Mouse (Mus musculus): ENCODE measurements around the gene Mrs2. TPM values are rescaled to one million over a fixed set of nuclear protein-coding genes. Genes with fewer than 3 reads are reported as not detected.

Mrs2 gene
- polyA plus RNA-seq (2015; fragmentation: Nextera tagmentation; extraction: Ambion mirVana) = 7.9 and 14.3 TPM in 2 replicates

GRCm38 (mm10) chr13:25019793-25020539 lies at the start of gene Mrs2:
Gene Mrs2, minus strand, starts transcription at chr13:25020379.
- peak within 1 kb of the TSS; percentile 74 for H3K27ac ChIP-seq
- DNase-seq (peak; percentile 88), ATAC-seq (ENCODE audit: low read depth) (peak; percentile 94)
- H3K4me2 ChIP-seq = peak within 1 kb of the TSS; percentile 82
- under 1% methylated on average over 77 of the region's 84 CpGs for WGBS (ENCODE audit: insufficient replicate concordance)
- no peaks in the 10 kb centered on the region for H3K27me3 ChIP-seq
- peaks cover 31% of the 10 kb centered on the region for H3K4me1 ChIP-seq (replicated peaks)
- no peaks in the 10 kb centered on the region for H3K9me3 ChIP-seq (replicated peaks)
- peak within 1 kb of the TSS; percentile 85 for H3K4me3 ChIP-seq (replicated peaks)
- peak within 1 kb of the TSS; percentile 92 for H3K9ac ChIP-seq
- peaks cover 19% of the 10 kb centered on the region for H3K36me3 ChIP-seq

DNA sequence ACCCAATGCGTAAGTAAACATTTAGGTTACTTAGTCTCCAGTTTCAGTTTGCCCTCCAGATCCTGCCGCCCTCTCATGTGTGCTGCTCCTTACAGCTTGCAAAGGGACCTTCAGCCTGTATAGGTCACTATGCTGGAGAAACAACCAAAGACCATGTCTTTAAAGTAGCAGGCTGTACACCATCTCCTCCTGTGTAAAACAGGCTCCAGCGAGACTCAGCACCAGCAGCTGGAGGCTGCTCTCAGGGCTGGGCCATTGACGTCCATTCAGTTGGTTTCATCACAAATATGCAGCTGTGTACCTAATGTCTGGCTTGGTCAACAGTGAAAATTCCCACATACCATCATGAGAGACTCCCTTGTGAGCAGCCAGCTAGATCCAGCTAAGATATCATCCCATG lies 49.6 kb upstream of the Mrs2 start:
- Histone ChIP-seq H3K9me3 (replicated peaks) (no peaks in the 10 kb centered on the region), H3K27me3 (no peaks in the 10 kb centered on the region), H3K4me1 (replicated peaks) (no peaks in the 10 kb centered on the region), H3K9ac (no peak overlapping the region), H3K27ac (no peak overlapping the region), H3K4me3 (replicated peaks) (no peak overlapping the region), H3K36me3 (no peaks in the 10 kb centered on the region), H3K4me2 (no peak overlapping the region)
- no peak for DNase-seq
- ATAC-seq (ENCODE audit: low read depth) = no peak
- 68% methylated on average over 4 of the region's 4 CpGs for WGBS (ENCODE audit: insufficient replicate concordance)

DNA sequence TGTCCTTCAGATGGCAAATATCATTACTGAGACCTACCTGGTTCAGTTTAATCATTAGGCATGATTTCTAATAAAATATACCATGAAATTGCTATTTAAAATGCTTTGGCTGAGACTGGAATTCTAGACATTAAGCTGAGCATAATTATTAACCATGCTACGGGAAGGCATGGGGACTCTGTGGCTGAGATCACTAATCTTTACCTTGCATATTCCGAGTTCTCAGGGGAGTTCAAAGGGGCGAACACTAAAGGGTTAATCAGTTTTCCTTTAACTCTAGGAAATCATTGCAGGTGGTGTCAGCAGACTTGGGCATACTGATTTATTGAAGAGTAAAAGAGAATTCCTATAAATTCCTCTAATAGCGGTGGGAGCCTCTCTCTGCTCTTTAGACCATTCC lies 47.0 kb upstream of the Mrs2 start:
- Histone ChIP-seq H3K4me3 (replicated peaks) (no peak overlapping the region), H3K9me3 (replicated peaks) (no peaks in the 10 kb centered on the region), H3K27ac (no peak overlapping the region), H3K4me1 (replicated peaks) (no peaks in the 10 kb centered on the region), H3K4me2 (no peak overlapping the region), H3K27me3 (no peaks in the 10 kb centered on the region), H3K9ac (no peak overlapping the region), H3K36me3 (no peaks in the 10 kb centered on the region)
- DNase-seq (no peak), ATAC-seq (ENCODE audit: low read depth) (no peak)
- WGBS (ENCODE audit: insufficient replicate concordance) = 59% methylated on average over 4 of the region's 4 CpGs

- no peaks in the 10 kb centered on the region for H3K4me1 ChIP-seq (replicated peaks)
- 82% methylated on average over 2 of the region's 2 CpGs for WGBS (ENCODE audit: insufficient replicate concordance)
- H3K36me3 ChIP-seq = no peaks in the 10 kb centered on the region
- H3K4me2 ChIP-seq = no peak overlapping the region
- no peaks in the 10 kb centered on the region for H3K27me3 ChIP-seq
- no peak overlapping the region for H3K4me3 ChIP-seq (replicated peaks)
- no peak for DNase-seq
- no peaks in the 10 kb centered on the region for H3K9me3 ChIP-seq (replicated peaks)
- no peak for ATAC-seq (ENCODE audit: low read depth)
- H3K9ac ChIP-seq = no peak overlapping the region
- H3K27ac ChIP-seq = no peak overlapping the region
Measured at GRCm38 (mm10) chr13:25066659-25067058, 46.5 kb upstream of the Mrs2 start.

GRCm38 (mm10) chr13:25055873-25056667 lies 35.9 kb upstream of the Mrs2 start, which contains the start of gene Dcdc2a:
Gene Dcdc2a, plus strand, starts transcription at chr13:25056004.
- no peak within 1 kb of the TSS; the same call in 1 of the 2 replicates for H3K27ac ChIP-seq
- no peak for DNase-seq
- no peak for ATAC-seq (ENCODE audit: low read depth)
- H3K27me3 ChIP-seq = peaks cover 49% of the 10 kb centered on the region
- peak within 1 kb of the TSS; percentile 63 for H3K4me2 ChIP-seq
- no peak within 1 kb of the TSS for H3K9ac ChIP-seq
- peak within 1 kb of the TSS; percentile 49 for H3K4me3 ChIP-seq (replicated peaks)
- H3K4me1 ChIP-seq (replicated peaks) = peaks cover 11% of the 10 kb centered on the region
- WGBS (ENCODE audit: insufficient replicate concordance) = 6% methylated on average over 63 of the region's 63 CpGs
- H3K9me3 ChIP-seq (replicated peaks) = no peaks in the 10 kb centered on the region
- no peaks in the 10 kb centered on the region for H3K36me3 ChIP-seq

- H3K27me3 ChIP-seq = peaks cover 49% of the 10 kb centered on the region
- H3K4me1 ChIP-seq (replicated peaks) = peaks cover 11% of the 10 kb centered on the region
- H3K9ac ChIP-seq = no peak overlapping the region
- 2% methylated on average over 35 of the region's 35 CpGs for WGBS (ENCODE audit: insufficient replicate concordance)
- H3K27ac ChIP-seq = no peak overlapping the region
- peak; percentile 50 for ATAC-seq (ENCODE audit: low read depth)
- peak overlapping the region; percentile 49 for H3K4me3 ChIP-seq (replicated peaks)
- H3K9me3 ChIP-seq (replicated peaks) = no peaks in the 10 kb centered on the region
- peak overlapping the region; percentile 63 for H3K4me2 ChIP-seq
- H3K36me3 ChIP-seq = no peaks in the 10 kb centered on the region
- DNase-seq = peak; percentile 2
Measured at GRCm38 (mm10) chr13:25055111-25055554, 35.0 kb upstream of the Mrs2 start.

GRCm38 (mm10) chr13:25052671-25053070 lies 32.5 kb upstream of the Mrs2 start:
- Histone ChIP-seq H3K4me1 (replicated peaks) (peaks cover 11% of the 10 kb centered on the region), H3K9me3 (replicated peaks) (no peaks in the 10 kb centered on the region), H3K27me3 (peaks cover 43% of the 10 kb centered on the region), H3K36me3 (no peaks in the 10 kb centered on the region), H3K4me3 (replicated peaks) (no peak overlapping the region), H3K4me2 (no peak overlapping the region), H3K27ac (no peak overlapping the region), H3K9ac (no peak overlapping the region)
- 71% methylated on average over 5 of the region's 5 CpGs for WGBS (ENCODE audit: insufficient replicate concordance)
- DNase-seq (no peak), ATAC-seq (ENCODE audit: low read depth) (no peak)

- Histone ChIP-seq H3K4me2 (no peak overlapping the region), H3K36me3 (no peaks in the 10 kb centered on the region), H3K4me3 (replicated peaks) (no peak overlapping the region), H3K4me1 (replicated peaks) (no peaks in the 10 kb centered on the region), H3K9me3 (replicated peaks) (no peaks in the 10 kb centered on the region), H3K27ac (no peak overlapping the region), H3K9ac (no peak overlapping the region), H3K27me3 (no peaks in the 10 kb centered on the region)
- no peak for DNase-seq
- 48% methylated on average over 2 of the region's 2 CpGs for WGBS (ENCODE audit: insufficient replicate concordance)
- ATAC-seq (ENCODE audit: low read depth) = no peak
Measured at GRCm38 (mm10) chr13:25039488-25039887, 19.3 kb upstream of the Mrs2 start.

GRCm38 (mm10) chr13:25027114-25027425 lies 6.9 kb upstream of the Mrs2 start:
- no peak for DNase-seq
- no peaks in the 10 kb centered on the region for H3K9me3 ChIP-seq (replicated peaks)
- H3K36me3 ChIP-seq = no peaks in the 10 kb centered on the region
- no peak overlapping the region; the same call in 1 of the 2 replicates for H3K27ac ChIP-seq
- no peak for ATAC-seq (ENCODE audit: low read depth)
- H3K9ac ChIP-seq = no peak overlapping the region
- no peaks in the 10 kb centered on the region; the same call in 1 of the 2 replicates for H3K4me1 ChIP-seq (replicated peaks)
- no peak overlapping the region for H3K4me3 ChIP-seq (replicated peaks)
- 69% methylated on average over 3 of the region's 3 CpGs for WGBS (ENCODE audit: insufficient replicate concordance)
- no peak overlapping the region for H3K4me2 ChIP-seq
- no peaks in the 10 kb centered on the region for H3K27me3 ChIP-seq

- no peaks in the 10 kb centered on the region for H3K36me3 ChIP-seq
- no peaks in the 10 kb centered on the region for H3K9me3 ChIP-seq (replicated peaks)
- no peaks in the 10 kb centered on the region for H3K27me3 ChIP-seq
- 68% methylated on average over 6 of the region's 6 CpGs for WGBS (ENCODE audit: insufficient replicate concordance)
- H3K4me2 ChIP-seq = no peak overlapping the region
- peak; percentile 57; the same call in 1 of the 2 replicates for ATAC-seq (ENCODE audit: low read depth)
- no peak overlapping the region; the same call in 1 of the 2 replicates for H3K27ac ChIP-seq
- H3K4me1 ChIP-seq (replicated peaks) = no peaks in the 10 kb centered on the region; the same call in 1 of the 2 replicates
- no peak overlapping the region for H3K9ac ChIP-seq
- DNase-seq = no peak
- no peak overlapping the region for H3K4me3 ChIP-seq (replicated peaks)
Measured at GRCm38 (mm10) chr13:25026409-25027113, 6.4 kb upstream of the Mrs2 start.

DNA sequence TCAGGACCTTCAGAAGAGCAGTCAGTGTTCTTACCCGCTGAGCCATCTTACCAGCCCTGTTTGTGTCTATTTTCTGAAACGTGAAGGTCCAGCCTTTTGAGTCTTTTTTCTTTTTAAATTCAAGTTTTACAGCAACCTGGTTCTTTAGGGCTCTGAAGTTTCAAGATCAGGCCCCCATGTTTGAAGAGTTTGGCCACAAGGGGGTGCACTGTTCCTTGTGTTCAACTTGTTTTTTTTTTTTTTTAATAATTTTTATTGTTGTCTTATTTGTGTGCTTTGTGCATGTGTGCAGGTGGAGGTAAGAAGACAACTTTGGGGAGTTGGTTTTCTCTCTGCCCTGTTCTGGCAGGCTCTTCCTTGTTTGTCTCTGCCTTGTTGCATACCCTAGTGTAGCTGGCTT lies 4.5 kb upstream of the Mrs2 start:
- Histone ChIP-seq H3K4me2 (no peak overlapping the region), H3K36me3 (no peaks in the 10 kb centered on the region), H3K27ac (no peak overlapping the region), H3K9ac (no peak overlapping the region), H3K4me1 (replicated peaks) (peaks cover 8% of the 10 kb centered on the region; the same call in 1 of the 2 replicates), H3K9me3 (replicated peaks) (no peaks in the 10 kb centered on the region), H3K4me3 (replicated peaks) (no peak overlapping the region), H3K27me3 (no peaks in the 10 kb centered on the region)
- ATAC-seq (ENCODE audit: low read depth) (no peak), DNase-seq (no peak)
- WGBS (ENCODE audit: insufficient replicate concordance) = 30% methylated on average over 2 of the region's 2 CpGs
